Mouse (Mus musculus) hindbrain, embryonic 11.5 days (tissue): ENCODE measurements around the gene Ppp1r13l. TPM values are rescaled to one million over a fixed set of nuclear protein-coding genes. Genes with fewer than 3 reads are reported as not detected.

ENCODE experiments used
- ATAC-seq: fragments of 200-750 bp; cut with Nextera tagmentation; 2 replicates; pipeline ENCODE4 v1.8.0; 2017; ENCODE audit warnings: mild to moderate bottlenecking, moderate TSS enrichment, moderate library complexity; ENCODE audit not compliant: low FRiP score
- DNase-seq: peaks from one replicate; pipeline ENCODE4 v3.0.0-alpha.2; 2015; ENCODE audit warnings: low spot score
- H3K27ac ChIP-seq: fragments of 300-500 bp; sonication (generic); 2 replicates; pipeline ENCODE4 v1.5.1; 2014; ENCODE audit warnings: mild to moderate bottlenecking, low read depth, low read length
- H3K27me3 ChIP-seq: fragments of 300-500 bp; sonication (generic); 2 replicates; pipeline ENCODE4 v1.6.1; 2014; ENCODE audit warnings: mild to moderate bottlenecking, low read length, moderate library complexity, mixed read lengths; ENCODE audit not compliant: control insufficient read depth, insufficient read depth
- H3K36me3 ChIP-seq: fragments of 300-500 bp; sonication (generic); 2 replicates; pipeline ENCODE4 v1.6.1; 2014; ENCODE audit warnings: mild to moderate bottlenecking, low read length, moderate library complexity, mixed read lengths; ENCODE audit not compliant: control insufficient read depth, insufficient read depth
- H3K4me1 ChIP-seq: fragments of 300-500 bp; sonication (generic); replicated peaks from 2 replicates; pipeline ENCODE4 v1.6.1; 2014; ENCODE audit warnings: low read length, mixed read lengths; ENCODE audit not compliant: control insufficient read depth, insufficient read depth
- H3K4me2 ChIP-seq: fragments of 300-500 bp; sonication (generic); replicated peaks from 2 replicates; pipeline ENCODE4 v1.6.1; 2014; ENCODE audit warnings: mild to moderate bottlenecking, low read depth, low read length
- H3K4me3 ChIP-seq: fragments of 300-500 bp; sonication (generic); 2 replicates; pipeline ENCODE4 v1.5.1; 2014; ENCODE audit warnings: low read depth, low read length
- H3K9ac ChIP-seq: fragments of 300-500 bp; sonication (generic); 2 replicates; pipeline ENCODE4 v1.6.1; 2014; ENCODE audit warnings: low read depth, low read length
- H3K9me3 ChIP-seq: fragments of 300-500 bp; sonication (generic); 2 replicates; pipeline ENCODE4 v1.6.1; 2016; ENCODE audit warnings: low read length; ENCODE audit not compliant: control insufficient read depth
- WGBS: fragments of 180-500 bp; shearing (Covaris S2); extraction: QIAGEN DNeasy Blood & Tissue Kit; methylation state at CpG from one replicate; pipeline ENCODE4 v1.1.7; 2014; 5-methylcytosine and 5-hydroxymethylcytosine counted together
- polyA plus RNA-seq: library from polyadenylated mRNA; unstranded; fragments of >200 nt; fragmentation: Nextera tagmentation; extraction: Ambion mirVana; gene quantifications from 2 replicates; pipeline ENCODE4 v1.2.1, GENCODE M21; 2014

The Ppp1r13l gene
- polyA plus RNA-seq, 1 experiment from 2014 or later: 5.0 TPM

DNA sequence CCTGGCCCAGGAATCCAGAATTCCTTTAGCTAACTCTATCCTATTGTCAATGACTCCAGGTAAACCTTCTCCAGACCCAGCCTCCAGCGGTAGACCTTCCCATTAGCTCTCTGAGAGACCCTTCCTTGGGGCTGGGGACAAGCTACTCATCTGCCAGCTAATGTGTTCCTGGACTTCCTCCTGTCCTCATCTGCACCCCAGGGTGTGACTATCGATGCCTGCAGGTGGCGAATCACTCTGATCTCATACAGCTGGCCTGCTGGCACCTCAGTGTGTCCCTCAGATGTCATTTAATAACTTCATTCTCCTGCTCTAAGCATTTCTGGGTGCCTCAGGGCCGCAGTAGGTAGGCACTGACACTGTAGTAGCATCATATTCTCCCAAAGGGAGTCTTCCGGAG lies 31.8 kb upstream of the Ppp1r13l start:
- Histone ChIP-seq H3K9ac (no peak overlapping the region), H3K4me3 (no peak overlapping the region), H3K9me3 (no peaks in the 10 kb centered on the region), H3K36me3 (no peaks in the 10 kb centered on the region), H3K27me3 (no peaks in the 10 kb centered on the region), H3K27ac (no peak overlapping the region), H3K4me1 (0 out of 2 replicates have a peak, but pooled peaks cover 7% of the 10 kb centered on the region), H3K4me2 (no peak overlapping the region)
- ATAC-seq: no peak; the same call in 1 of the 2 replicates
- no peak for DNase-seq
- 80% methylated on average over 5 of the region's 5 CpGs for whole genome bisulfite sequencing

DNA sequence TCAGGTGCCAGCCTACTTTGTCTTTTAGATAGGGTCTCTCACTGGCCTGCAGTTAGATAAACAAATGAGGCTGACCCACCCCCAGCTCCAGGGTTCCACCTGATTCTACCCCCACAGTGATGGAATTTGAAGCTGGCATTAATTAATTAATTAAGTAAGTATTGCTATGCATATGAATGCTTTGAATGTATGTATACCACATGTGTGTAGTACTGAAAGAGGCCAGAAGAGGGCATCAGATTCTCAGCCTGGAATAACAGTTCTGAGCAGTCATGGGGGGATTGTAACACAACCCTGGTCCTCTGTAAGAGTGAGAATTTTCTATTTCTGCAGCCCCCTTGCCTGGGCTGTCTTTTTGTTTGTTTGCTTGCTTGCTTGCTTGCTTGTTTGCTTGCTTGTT lies 31.1 kb upstream of the Ppp1r13l start:
- H3K9ac ChIP-seq: no peak overlapping the region
- no peak for ATAC-seq

DNA sequence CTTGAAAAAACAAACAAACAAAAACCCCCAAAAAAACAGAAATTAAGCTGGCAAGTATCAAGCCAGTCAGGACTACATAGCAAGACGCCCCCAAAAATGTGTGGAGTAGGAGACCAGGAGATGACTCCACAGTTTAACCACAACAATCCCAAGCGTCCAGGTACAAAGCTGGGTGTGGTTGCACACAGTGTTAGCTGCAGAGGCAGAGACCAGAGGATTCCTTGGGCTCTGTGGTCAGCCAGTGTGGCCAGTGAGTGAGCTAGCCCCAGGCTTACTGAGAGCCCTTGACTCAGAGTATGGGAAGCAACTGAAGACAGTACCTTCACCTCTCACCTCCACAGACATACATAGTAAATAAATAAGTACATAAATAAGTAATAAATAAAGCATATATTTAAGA lies 27.6 kb upstream of the Ppp1r13l start:
- H3K27ac ChIP-seq: no peak overlapping the region

More for the DNA sequence above, 31.1 kb upstream of the Ppp1r13l start:
- Histone ChIP-seq H3K4me2 (no peak overlapping the region), H3K27ac (no peak overlapping the region), H3K27me3 (no peaks in the 10 kb centered on the region), H3K36me3 (no peaks in the 10 kb centered on the region), H3K9me3 (no peaks in the 10 kb centered on the region), H3K4me3 (no peak overlapping the region), H3K4me1 (0 out of 2 replicates have a peak, but pooled peaks cover 7% of the 10 kb centered on the region)
- no peak for DNase-seq

DNA sequence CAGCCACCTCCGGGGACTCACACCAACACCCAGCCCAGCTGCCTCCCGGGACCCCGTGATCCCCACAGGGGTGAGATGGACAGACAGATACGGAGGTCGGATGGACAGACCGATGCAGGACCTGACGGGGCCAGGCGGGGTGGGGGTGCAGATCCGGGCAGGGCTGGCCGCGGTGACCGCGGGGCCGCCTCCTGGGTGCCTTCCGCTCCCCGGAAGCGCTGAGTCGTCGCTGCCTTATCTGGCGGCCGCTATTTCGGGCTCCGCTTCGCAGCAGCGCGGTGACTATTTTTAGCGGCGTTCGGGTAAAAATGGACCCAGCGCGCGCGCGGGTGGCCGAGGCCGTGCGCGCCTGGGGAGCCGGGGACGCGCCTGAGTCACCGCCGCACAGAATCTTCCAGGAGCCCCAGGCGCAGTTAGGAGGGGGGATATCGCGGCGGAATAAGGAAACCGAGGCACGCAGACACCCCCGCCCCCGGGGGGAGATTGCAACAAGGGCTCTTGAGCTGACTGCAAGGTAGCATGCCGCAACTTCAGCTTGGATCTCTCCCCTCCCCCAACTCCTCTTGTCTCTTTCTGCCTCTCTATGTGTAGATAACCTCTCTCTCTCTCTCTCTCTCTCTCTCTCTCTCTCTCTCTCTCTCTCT lies 26.7 kb upstream of the Ppp1r13l start:
- H3K27me3 ChIP-seq: no peaks in the 10 kb centered on the region
- peak overlapping the region; percentile 84 for H3K9ac ChIP-seq
- H3K4me1 ChIP-seq: no peaks in the 10 kb centered on the region
- peak; percentile 77 for DNase-seq
- peak overlapping the region; percentile 31 for H3K27ac ChIP-seq
- no peaks in the 10 kb centered on the region for H3K36me3 ChIP-seq
- ATAC-seq: peak; percentile 41; the same call in 1 of the 2 replicates
- H3K4me2 ChIP-seq: peak overlapping the region; percentile 93
- no peaks in the 10 kb centered on the region for H3K9me3 ChIP-seq
- H3K4me3 ChIP-seq: peak overlapping the region; percentile 61
- WGBS: 1% methylated on average over 52 of the region's 52 CpGs

More for the DNA sequence above, 27.6 kb upstream of the Ppp1r13l start:
- H3K27me3 ChIP-seq: no peaks in the 10 kb centered on the region
- no peaks in the 10 kb centered on the region for H3K4me1 ChIP-seq
- ATAC-seq (no peak), DNase-seq (no peak)
- no peak overlapping the region for H3K9ac ChIP-seq
- H3K4me2 ChIP-seq: no peak overlapping the region
- no peak overlapping the region for H3K4me3 ChIP-seq
- 63% methylated on average over 2 of the region's 2 CpGs for WGBS
- H3K9me3 ChIP-seq: no peaks in the 10 kb centered on the region
- H3K36me3 ChIP-seq: no peaks in the 10 kb centered on the region

DNA sequence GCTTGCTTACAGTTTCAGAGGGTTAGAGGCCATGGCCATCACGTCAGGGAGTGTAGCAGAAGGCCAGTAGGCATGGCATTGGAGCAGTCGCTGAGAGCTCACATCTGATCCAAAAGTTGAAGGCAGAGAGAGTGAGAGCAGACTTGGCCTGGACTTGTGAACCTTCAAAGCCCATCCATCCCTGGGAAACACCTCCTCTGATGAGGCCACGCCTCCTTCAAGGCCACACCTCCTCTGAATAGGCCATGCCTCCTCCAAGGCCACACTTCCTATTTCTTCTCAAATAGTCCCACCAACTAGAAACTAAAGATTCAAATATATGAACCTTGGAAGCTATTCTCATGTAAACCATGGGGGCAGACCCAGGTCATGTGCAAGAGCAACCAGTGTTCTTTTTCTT lies 24.0 kb upstream of the Ppp1r13l start:
- DNase-seq (no peak), ATAC-seq (no peak)
- H3K9ac ChIP-seq: no peak overlapping the region
- H3K4me2 ChIP-seq: no peak overlapping the region
- no peak overlapping the region for H3K27ac ChIP-seq
- no peak overlapping the region for H3K4me3 ChIP-seq
- WGBS: 38% methylated on average over 3 of the region's 3 CpGs
- no peaks in the 10 kb centered on the region for H3K36me3 ChIP-seq
- H3K27me3 ChIP-seq: no peaks in the 10 kb centered on the region
- H3K4me1 ChIP-seq: no peaks in the 10 kb centered on the region
- H3K9me3 ChIP-seq: no peaks in the 10 kb centered on the region

DNA sequence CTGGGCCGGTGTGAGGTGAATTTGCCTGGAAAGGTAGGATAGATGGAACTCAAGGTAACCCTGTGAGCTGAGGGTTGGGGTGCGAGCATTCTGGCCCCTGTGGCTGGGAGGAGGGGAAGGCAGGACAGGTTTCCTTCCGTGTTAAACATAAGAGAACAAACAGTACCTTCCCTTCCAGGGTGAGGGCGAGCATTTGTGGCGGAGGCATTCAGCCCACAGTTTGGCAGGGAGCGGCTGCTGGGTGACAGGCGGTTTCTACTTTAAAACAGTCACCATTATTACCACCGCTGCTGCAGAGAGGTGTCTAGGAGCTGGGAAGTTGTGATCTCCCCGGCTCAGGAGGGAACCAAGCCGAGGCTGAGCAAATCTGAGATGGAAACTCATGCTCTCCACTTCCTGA lies 22.4 kb upstream of the Ppp1r13l start:
- no peaks in the 10 kb centered on the region for H3K9me3 ChIP-seq
- 66% methylated on average over 10 of the region's 10 CpGs for WGBS
- H3K36me3 ChIP-seq: no peaks in the 10 kb centered on the region
- DNase-seq (no peak), ATAC-seq (no peak)
- no peak overlapping the region for H3K4me2 ChIP-seq
- no peaks in the 10 kb centered on the region for H3K4me1 ChIP-seq
- H3K9ac ChIP-seq: no peak overlapping the region
- H3K4me3 ChIP-seq: no peak overlapping the region
- peaks cover 11% of the 10 kb centered on the region for H3K27me3 ChIP-seq
- H3K27ac ChIP-seq: no peak overlapping the region

DNA sequence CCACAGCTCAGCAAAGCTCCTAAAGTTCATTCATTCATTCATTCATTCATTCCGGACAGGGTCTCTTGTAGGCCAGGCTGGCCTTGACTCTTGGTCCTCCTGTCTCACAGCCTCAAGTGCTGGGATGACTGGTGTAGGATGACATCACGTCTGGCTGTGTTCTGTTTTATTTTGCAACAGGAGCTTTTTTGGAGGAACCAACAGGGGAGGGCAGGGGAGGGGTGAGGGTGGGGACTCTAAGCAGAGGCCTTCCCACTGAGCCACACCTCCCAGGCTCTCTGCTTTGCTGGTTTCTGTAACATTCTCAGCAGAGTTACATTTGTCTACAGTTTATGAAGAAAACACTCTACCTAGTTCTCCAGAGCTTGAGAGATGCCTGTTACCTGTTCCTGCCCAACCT lies 21.5 kb upstream of the Ppp1r13l start:
- Histone ChIP-seq H3K9me3 (no peaks in the 10 kb centered on the region), H3K27me3 (peaks cover 12% of the 10 kb centered on the region), H3K27ac (no peak overlapping the region), H3K4me3 (no peak overlapping the region), H3K36me3 (no peaks in the 10 kb centered on the region), H3K9ac (no peak overlapping the region), H3K4me1 (0 out of 2 replicates have a peak, but pooled peaks cover 3% of the 10 kb centered on the region), H3K4me2 (no peak overlapping the region)
- ATAC-seq (no peak), DNase-seq (no peak)
- WGBS: 62% methylated on average over 2 of the region's 2 CpGs

DNA sequence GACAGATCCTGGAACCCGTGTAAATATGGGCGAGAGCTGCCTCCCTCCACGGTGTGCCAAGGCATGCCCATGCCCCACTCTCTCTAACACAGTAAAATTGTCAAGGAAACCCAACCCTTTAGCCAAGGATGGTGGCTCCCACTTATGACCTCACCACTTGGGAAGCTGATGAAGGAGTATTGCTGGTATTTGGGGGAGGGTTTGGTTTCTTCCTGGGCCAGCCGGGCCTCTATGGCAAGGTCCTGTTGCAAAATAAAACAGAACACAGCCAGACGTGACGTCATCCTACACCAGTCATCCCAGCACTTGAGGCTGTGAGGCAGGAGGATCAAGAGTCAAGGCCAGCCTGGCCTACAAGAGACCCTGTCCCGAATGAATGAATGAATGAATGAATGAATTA lies 21.0 kb upstream of the Ppp1r13l start:
- 82% methylated on average over 7 of the region's 7 CpGs for WGBS
- ATAC-seq: no peak
- Histone ChIP-seq H3K4me3 (no peak overlapping the region), H3K4me2 (no peak overlapping the region), H3K27ac (no peak overlapping the region), H3K27me3 (peaks cover 12% of the 10 kb centered on the region), H3K36me3 (no peaks in the 10 kb centered on the region), H3K4me1 (0 out of 2 replicates have a peak, but pooled peaks cover 3% of the 10 kb centered on the region), H3K9ac (no peak overlapping the region), H3K9me3 (no peaks in the 10 kb centered on the region)
- DNase-seq: no peak

DNA sequence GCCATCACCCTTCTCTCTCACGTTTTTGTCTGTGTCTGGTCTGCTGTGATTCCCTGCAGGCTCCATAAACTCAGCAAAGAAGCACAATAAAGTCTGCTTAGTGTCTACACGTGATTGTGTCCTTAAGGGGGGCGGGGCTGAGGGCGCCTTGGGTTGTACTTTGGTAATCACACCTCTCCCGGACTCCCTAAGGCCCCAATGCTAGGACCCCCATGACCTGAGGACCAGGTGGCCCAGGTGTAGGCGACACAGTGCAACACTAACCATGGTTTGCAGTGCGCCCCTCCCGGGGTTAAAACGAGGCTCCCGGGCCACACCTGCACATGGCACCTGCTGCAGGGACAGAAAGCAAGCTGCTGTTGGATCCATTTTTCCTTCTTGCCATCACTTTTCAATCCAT lies 18.3 kb upstream of the Ppp1r13l start:
- H3K9ac ChIP-seq: peak overlapping the region; percentile 8; the same call in 1 of the 2 replicates
- no peak overlapping the region for H3K4me3 ChIP-seq
- DNase-seq (no peak), ATAC-seq (no peak)
- no peak overlapping the region for H3K27ac ChIP-seq
- no peaks in the 10 kb centered on the region for H3K36me3 ChIP-seq
- H3K9me3 ChIP-seq: no peaks in the 10 kb centered on the region
- no peak overlapping the region for H3K4me2 ChIP-seq
- peaks cover 12% of the 10 kb centered on the region for H3K27me3 ChIP-seq
- H3K4me1 ChIP-seq: 0 out of 2 replicates have a peak, but pooled peaks cover 5% of the 10 kb centered on the region
- 20% methylated on average over 10 of the region's 10 CpGs for WGBS
